21 mouse cellular contexts compared by ENCODE assay signal in the genomic region with DNA sequence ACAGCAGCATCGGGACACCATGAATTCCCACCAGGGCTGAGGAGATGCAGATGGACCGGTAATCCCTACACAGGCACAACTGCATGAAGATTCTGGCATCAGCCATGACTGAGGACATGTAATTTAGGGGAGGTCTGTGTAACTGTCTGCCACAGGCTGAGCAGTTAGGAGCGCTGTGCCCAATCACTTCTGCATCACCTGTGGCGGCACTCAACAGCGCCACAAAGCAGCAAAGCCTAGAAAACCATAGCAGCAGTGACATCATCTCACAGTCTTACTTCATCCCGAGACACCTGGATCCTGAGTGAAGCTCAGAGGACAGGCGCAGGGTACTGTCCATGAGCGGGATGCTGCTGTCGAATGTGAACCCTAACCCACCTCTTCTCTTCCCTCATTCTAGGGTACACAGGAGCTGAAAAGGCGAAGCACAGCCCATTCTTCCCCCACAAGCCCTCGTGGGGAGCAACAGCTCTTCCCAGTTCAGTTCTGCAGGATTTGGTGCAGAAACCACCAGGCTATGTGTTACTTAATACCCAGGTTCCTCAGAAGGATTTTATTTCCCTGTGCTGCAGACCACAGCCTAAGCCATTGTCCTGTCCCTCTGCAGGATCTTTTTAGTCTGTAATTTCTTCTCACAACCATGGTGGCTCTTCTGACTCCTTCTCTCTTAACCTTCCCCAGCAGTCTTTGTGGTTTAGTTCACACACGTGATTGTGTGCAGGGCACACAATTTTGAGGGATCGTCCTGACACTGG. TPM values are rescaled to one million over a fixed set of nuclear protein-coding genes. Genes with fewer than 3 reads are reported as not detected.
DNase-seq lines count a peak whose midpoint lies in the region; ATAC-seq and TF ChIP-seq lines count a peak whose summit lies in the region.
"Had no signal": no experiment of that assay in that cellular context is flagged by ENCODE, and none has a peak within 500 bp of the region (broad histone marks: within the 10 kb centered on the region; RNA-seq: fewer than 3 reads in every experiment).

No protein-coding gene starts in this region.

- WGBS in hindbrain, postnatal 0 days, result 76% methylated on average over 13 of the region's 13 CpGs
- WGBS in hindbrain, embryonic 14.5 days, result 77% methylated on average over 13 of the region's 13 CpGs

- H3K4me3 ChIP-seq in hindbrain, postnatal 0 days (ENCODE audit: low read length), result no peak overlapping the region
- no peak overlapping the region for H3K4me3 ChIP-seq in hindbrain, embryonic 14.5 days (replicated peaks; ENCODE audit: low read length)
- peak overlapping the region; percentile 42 for H3K4me3 ChIP-seq in megakaryocyte, embryonic 14.5 days (replicated peaks)
- H3K4me3 ChIP-seq: lung, embryonic 15.5 days had no signal

- no peaks in the 10 kb centered on the region for H3K9me3 ChIP-seq in hindbrain, postnatal 0 days (ENCODE audit: low read length)
- no peaks in the 10 kb centered on the region for H3K9me3 ChIP-seq in hindbrain, embryonic 14.5 days (ENCODE audit: control insufficient read depth, low read length)
- H3K9me3 ChIP-seq in megakaryocyte, embryonic 14.5 days, result no peaks in the 10 kb centered on the region
- H3K9me3 ChIP-seq: lung, embryonic 15.5 days had no signal

- no peak overlapping the region for H3K4me2 ChIP-seq in hindbrain, postnatal 0 days (ENCODE audit: low read depth, low read length)
- H3K4me2 ChIP-seq in hindbrain, embryonic 14.5 days (replicated peaks), result no peak overlapping the region
- H3K4me2 ChIP-seq: lung, embryonic 15.5 days had no signal

- no peak for TF ChIP-seq CTCF in hindbrain, postnatal 0 days (IDR thresholded peaks at IDR 0.05; ENCODE audit: low read depth)

- no peak overlapping the region for H3K27ac ChIP-seq in hindbrain, postnatal 0 days
- H3K27ac ChIP-seq in hindbrain, embryonic 14.5 days, result no peak overlapping the region
- H3K27ac ChIP-seq: kidney, postnatal 0 days; lung, embryonic 15.5 days had no signal

- no peaks in the 10 kb centered on the region for H3K36me3 ChIP-seq in hindbrain, postnatal 0 days (ENCODE audit: insufficient read depth, low read length)
- H3K36me3 ChIP-seq in hindbrain, embryonic 14.5 days (replicated peaks; ENCODE audit: control insufficient read depth, insufficient read depth), result no peaks in the 10 kb centered on the region
- H3K36me3 ChIP-seq in megakaryocyte, embryonic 14.5 days (replicated peaks; ENCODE audit: low read length), result peaks cover 52% of the 10 kb centered on the region
- H3K36me3 ChIP-seq: lung, embryonic 15.5 days had no signal

- no peaks in the 10 kb centered on the region for H3K27me3 ChIP-seq in hindbrain, postnatal 0 days (ENCODE audit: insufficient read depth, low read length)
- H3K27me3 ChIP-seq in hindbrain, embryonic 14.5 days (ENCODE audit: control insufficient read depth, insufficient read depth, low read length), result no peaks in the 10 kb centered on the region
- no peaks in the 10 kb centered on the region for H3K27me3 ChIP-seq in megakaryocyte, embryonic 14.5 days (replicated peaks)
- H3K27me3 ChIP-seq: lung, embryonic 15.5 days had no signal

- ATAC-seq in hindbrain, postnatal 0 days, result 0 out of 2 replicates have a peak, but pooled peaks have one; percentile 30
- ATAC-seq in hindbrain, embryonic 14.5 days (ENCODE audit: low FRiP score), result no peak
- ATAC-seq: CD4-positive, CD25-positive, alpha-beta regulatory T cell, adult 4 months; forebrain, embryonic 16.5 days; intestine, embryonic 16.5 days; midbrain, embryonic 16.5 days had no signal

- H3K9ac ChIP-seq in hindbrain, postnatal 0 days (replicated peaks; ENCODE audit: low read length), result no peak overlapping the region
- no peak overlapping the region for H3K9ac ChIP-seq in hindbrain, embryonic 14.5 days
- H3K9ac ChIP-seq: lung, embryonic 15.5 days had no signal

- no peak for DNase-seq in hindbrain, postnatal 0 days (ENCODE audit: low spot score)
- DNase-seq in hindbrain, embryonic 14.5 days (ENCODE audit: low spot score), result no peak
- DNase-seq in thymus, postnatal 14 days, result peak; percentile 60
- no peak for DNase-seq in thymus, postnatal 25 days
- no peak for DNase-seq in layer of hippocampus, postnatal 36 days
- no peak for DNase-seq in layer of hippocampus, adult 18-20 months (ENCODE audit: low spot score in 2 of 2)
- DNase-seq: adrenal gland, postnatal 36 days; cerebellum, adult 2 months; cerebellum, postnatal 14 days; heart, postnatal 14 days; kidney, adult 8-10 months; kidney, postnatal 4 days had no signal

- no peaks in the 10 kb centered on the region for H3K4me1 ChIP-seq in hindbrain, postnatal 0 days (ENCODE audit: insufficient read depth, low read length)
- peaks cover 4% of the 10 kb centered on the region; the same call in 1 of the 2 replicates for H3K4me1 ChIP-seq in hindbrain, embryonic 14.5 days (replicated peaks; ENCODE audit: control insufficient read depth, insufficient read depth, low read length)
- peaks cover 90% of the 10 kb centered on the region for H3K4me1 ChIP-seq in megakaryocyte, embryonic 14.5 days
- H3K4me1 ChIP-seq: lung, embryonic 15.5 days had no signal

RNA-seq across cellular contexts. Expression of a gene that starts 34.5 kb away (rescaled TPM):
- 5.5 and 5.6 TPM in 2 replicates for total RNA-seq in hindbrain, postnatal 0 days (2014; rRNA removed)
- polyA plus RNA-seq in hindbrain, postnatal 0 days (2015; fragmentation: Nextera tagmentation; extraction: Ambion mirVana), result 8.2 and 8.9 TPM in 2 replicates
- 14.2 and 15.7 TPM in 2 replicates for polyA plus RNA-seq in hindbrain, embryonic 14.5 days (2014; fragmentation: Nextera tagmentation; extraction: Ambion mirVana)
- polyA plus RNA-seq in megakaryocyte, embryonic 14.5 days (2012; ENCODE audit: insufficient read depth, low replicate concordance), result 1.6 and 39.5 TPM in 2 replicates
- total RNA-seq in layer of hippocampus, postnatal 36 days (2021), result 10 to 100 TPM; 57.2 to 57.6 TPM
- total RNA-seq in layer of hippocampus, adult 18-20 months (2021), result 10 to 100 TPM; 64.2 to 65.8 TPM

RNA-seq across cellular contexts. Expression of a gene that starts 34.7 kb away (rescaled TPM):
- total RNA-seq in hindbrain, postnatal 0 days (2014; rRNA removed), result 0.68 and 2.0 TPM in 2 replicates
- polyA plus RNA-seq in hindbrain, postnatal 0 days (2015; fragmentation: Nextera tagmentation; extraction: Ambion mirVana), result 0.35 and 0.76 TPM in 2 replicates
- 0.60 and 0.74 TPM in 2 replicates for polyA plus RNA-seq in hindbrain, embryonic 14.5 days (2014; fragmentation: Nextera tagmentation; extraction: Ambion mirVana)
- 0.43 TPM in 1 of 2 replicates, not detected in the other for polyA plus RNA-seq in megakaryocyte, embryonic 14.5 days (2012; ENCODE audit: insufficient read depth, low replicate concordance)
- total RNA-seq in layer of hippocampus, postnatal 36 days (2021), result 1 to 10 TPM in 1 of 2 experiments, under 1 TPM in 1; 0.77 to 1.2 TPM
- total RNA-seq in layer of hippocampus, adult 18-20 months (2021), result under 1 TPM; 0.72 to 0.89 TPM
- total RNA-seq: gastrocnemius, adult 8-10 months; liver, adult 2 months had no signal
